Mouse (Mus musculus) cerebellum, postnatal 10 days (tissue): Measurements from ENCODE around the gene Lrrc72.
"Not testable (repeated sequence)": the region's sequence is repeated elsewhere in the genome, so short reads cannot be mapped to it uniquely, and the experiment has no call there.

Experiments used
- DNase-seq, 2 experiments: peaks; one replicate each; pipeline ENCODE4 v3.0.0; 2021; ENCODE audit warnings: mixed read lengths in 2 of 2

The Lrrc72 gene

DNA sequence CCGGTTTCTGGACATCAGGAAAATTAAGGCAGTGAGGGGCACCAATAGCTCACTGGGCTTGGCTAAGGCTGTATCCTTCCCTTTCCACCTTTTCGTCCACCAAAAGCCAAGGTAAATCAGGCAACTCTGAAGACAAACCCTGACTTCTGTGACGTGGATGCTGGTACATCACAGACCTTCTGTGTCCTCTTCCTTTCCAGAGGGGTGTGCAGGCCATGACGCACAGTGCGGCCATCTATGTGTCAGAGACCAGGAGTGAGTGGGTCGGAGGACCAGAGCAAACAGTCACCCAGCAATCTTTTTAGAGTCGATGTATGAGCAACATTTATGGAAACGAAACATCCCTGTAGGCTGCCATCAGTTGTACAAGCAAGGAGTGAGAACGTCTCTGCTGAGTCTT is at the start of gene Lrrc72:
Lrrc72 (minus strand) TSS at position 101 of the 400 bp plus-strand sequence.
- DNase-seq: no peak

DNA sequence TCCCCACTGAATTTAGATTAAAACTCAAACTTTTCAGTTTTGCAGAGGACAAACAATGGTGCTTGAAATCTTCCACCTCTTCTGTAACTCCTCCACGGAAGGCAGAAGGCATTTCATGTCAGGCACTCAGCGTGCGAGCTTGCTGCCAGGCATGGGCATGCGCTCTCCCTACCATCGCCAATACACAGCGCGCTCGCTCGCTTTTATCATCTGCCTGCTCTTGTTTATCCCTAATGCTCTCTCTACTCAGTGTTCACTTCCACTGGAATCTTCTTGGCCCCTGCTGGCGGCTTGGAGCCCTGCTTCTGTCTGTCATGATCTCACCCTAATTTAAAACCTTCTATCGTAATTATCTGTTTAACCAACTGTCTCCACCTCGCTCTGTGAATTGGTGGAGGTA is 49.1 kb upstream of the Lrrc72 start:
- peak; percentile 71 to 73 for DNase-seq

DNA sequence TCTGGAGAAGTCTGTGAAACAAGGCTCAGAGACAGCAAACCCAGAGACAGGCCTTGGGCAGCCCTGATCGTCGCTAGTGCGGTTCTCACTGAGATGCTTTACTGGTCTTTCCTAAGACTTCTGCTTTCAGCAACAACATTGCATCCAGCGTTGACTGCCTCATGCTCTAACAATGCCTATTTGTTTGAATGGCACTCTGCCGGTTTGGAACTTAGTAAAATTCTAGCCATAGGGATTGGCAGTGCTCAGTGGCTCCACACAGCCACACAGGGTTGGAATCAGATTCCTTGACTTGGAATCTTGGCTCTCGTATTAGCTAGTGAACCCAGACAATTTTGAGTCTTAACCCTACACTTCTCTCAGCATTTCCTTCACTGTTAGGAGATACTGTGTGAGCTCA is 38.1 kb upstream of the Lrrc72 start:
- DNase-seq: no peak

DNA sequence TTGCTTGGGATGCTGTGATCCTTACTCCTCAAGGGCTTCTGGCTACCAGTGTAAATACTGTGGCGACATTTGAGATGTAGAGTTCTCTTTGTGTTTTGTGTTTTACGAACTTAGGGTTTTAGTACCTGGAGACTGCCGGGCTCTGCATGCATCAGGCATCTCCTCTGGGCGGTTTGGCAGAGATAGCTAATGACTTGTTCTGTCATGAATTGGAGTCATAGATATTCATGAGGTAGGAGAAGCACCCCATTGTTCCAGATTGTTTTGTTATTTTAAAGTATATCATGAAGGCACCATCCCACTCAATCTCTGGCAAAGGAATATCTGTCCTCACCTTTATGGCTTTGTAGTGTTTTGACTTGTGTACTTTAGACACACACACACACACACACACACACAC is 37.3 kb upstream of the Lrrc72 start:
- no peak for DNase-seq

DNA sequence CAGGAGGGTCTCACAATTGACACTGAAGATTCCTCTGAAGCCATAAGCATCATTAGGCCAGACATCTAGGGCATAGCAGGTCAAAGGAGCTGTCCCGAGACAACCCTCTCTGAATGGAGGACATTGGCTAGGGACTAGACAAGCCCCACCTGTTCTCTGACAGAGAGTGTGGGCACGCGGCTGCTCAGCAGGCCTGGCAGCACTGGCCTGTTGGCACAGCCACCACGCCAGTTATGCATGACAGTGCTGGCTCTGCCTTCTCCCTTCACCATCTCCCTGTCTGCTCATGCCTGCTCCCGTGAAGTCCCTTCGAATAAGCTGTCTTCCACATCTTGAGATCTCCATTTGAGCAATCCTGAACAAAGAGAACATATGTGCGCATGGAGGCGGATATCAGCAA is 36.4 kb upstream of the Lrrc72 start:
- peak; percentile 93 to 96 for DNase-seq

DNA sequence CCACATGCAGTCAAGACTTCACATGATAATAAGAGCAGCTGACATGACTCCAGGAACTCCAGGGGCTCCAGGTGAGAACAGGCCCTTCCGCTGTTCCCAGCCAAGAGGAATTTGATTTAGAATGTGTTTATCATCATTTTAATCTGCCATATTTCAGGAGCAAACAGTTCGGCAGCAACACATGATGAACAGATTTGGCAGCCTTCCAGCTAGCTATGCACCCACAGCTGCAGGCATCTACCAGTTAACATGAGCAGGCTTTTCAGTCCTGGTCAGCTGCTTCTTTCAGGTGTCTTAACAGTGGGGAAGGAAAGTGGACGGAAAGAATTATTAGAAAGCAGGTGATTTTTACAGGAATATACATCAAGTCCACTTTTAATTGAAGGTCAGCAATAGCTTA is 21.6 kb upstream of the Lrrc72 start:
- DNase-seq: peak; percentile 21 to 39

DNA sequence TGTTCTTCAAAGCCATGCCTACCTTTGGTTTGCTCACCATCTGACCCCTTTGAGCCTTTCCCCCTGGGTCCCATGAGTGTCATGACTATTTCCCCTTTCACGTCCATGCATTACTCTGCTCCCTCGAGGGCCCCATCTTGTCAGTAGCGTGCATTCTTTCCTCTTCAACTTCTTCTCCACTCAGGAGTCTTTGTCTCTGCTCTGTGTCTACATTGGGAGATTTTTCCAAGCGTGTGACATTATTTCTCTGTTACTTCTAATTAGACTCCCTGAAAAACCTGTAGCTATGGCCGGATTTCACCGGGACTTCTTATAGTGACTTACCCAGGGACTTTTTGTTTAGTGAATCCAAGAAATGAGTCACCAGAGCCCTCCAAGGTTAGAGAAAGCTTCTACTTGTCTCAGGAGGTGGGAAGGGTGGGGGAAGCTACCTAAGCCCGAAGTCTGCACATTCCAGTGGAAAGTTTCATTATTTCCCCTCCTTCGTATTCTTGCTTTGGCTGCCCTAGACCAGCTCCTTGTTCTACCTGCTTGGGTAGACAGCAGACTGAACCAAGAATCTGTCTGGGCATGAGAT is 14.6 kb upstream of the Lrrc72 start:
- DNase-seq: no peak

DNA sequence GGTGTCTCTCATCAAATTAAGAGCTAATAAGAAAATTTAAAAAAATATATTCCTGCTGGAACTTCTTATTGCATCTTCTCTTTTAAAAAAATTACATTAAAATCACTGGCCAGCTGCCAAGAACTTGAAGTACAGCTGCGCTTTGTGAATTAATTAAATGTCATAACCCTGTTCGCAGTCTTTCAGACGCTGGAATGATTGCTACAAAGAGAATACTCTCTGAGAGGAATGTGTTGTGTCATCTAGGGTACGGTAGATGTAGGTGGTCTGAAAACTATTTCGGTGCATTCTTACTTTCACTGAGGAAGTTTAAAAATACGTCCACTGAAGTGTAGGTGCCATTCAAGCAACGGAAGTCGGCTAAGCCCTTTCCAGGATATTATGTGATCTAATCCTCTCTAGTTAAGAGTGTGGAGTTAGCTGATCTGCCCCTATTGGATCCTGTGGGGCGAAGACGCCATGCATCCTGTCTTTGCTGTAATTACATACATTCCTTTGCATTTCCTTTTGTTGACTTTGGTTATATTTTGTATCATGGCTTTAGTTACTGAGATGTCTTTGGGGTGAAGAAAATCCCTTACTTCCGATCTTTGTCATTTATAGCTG is 9.0 kb upstream of the Lrrc72 start:
- no peak for DNase-seq

DNA sequence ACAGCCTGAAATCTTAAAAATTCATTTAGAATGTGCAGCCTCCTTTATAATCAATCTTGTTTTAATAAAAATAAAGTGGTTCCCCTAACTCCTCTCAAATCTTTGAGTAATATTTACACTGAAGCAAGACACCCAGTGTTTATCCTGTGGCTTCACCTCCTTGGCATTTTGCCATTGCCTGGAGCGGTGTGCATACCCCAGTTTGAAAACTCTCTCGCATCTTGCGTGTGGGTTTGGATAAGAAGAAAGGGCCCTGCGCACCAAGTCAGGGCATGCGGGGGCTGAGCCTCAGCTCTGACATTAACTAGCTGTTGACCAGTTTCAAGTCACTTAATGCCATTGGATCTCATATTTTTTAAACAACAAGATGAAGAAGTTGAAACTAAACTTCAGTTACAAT is 2.2 kb upstream of the Lrrc72 start:
- DNase-seq: peak; percentile 31 to 42

DNA sequence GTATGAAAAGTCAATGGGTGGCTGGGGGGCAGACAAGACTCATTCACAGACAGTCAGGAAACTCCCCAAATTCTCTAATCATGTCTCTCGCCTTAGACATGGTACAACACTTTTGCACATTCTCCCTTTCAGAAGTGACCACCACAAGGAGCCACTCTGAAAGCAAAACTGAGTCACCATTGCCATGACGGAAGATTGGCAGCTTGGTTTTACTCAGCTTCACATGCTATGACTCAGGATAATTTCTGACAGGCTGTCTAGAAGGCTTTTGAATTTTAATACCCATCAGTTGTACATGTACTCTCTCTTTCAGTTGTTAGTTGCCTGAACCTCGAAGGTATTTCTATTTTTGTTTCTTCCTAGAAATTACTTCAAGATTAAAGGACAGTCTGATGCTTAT is 12.0 kb downstream of the Lrrc72 start:
- no peak for DNase-seq

DNA sequence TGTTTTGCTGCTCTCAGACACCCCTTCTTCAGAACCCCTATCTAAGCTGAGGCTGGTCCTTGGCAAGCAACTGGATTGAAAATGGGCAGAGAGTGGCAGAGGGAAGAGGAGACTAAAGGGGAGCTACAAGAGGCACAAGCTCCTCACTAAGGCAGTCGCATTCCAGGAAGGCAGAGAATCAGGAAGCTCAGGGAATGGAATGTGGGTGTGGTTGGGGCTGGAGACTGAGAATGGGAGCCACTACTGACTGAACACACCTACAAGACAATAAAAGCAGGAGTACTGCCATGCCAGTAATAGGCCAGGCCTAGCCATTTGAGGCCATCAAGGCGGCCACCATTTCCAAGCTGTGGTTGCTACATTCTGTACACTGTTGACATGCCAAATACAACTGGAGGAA is 21.8 kb downstream of the Lrrc72 start:
- no peak for DNase-seq

DNA sequence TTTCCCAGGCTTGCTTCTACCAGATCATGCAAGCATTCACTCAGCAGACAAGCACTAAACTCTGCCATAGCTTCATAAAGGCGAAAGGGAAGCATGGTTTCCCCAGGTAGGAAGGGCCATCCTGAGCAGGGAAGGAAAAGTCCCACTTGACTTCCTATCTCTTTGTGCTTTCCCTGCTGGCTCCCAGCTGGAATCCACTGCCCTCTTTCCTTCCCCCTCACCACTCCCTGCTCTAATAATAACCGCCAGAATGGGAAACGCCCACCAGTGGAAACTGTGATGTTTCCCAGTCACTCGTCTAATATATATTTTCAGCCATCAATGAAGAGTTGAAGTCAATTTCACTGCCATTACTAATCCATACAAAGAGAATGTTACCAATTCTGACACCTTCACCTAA is 28.8 kb downstream of the Lrrc72 start:
- no peak for DNase-seq

DNA sequence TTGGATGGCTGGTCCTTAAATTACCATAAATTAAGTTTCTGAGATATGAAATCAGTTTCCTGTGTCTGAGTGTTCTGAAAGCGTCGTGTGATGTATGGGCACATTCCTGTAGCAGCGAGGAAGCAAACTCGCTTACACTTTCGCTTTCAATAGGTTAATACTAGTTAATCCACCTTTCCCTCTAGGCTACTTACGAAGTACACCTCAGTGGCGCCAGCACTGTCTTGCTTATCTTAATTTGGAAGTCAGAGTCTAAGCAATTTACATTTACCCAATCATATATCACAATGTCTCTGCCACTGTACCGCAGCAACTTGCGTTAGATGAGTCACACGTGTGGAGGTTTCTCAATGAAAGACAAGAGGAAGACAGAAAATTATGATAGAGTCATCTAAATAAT is 36.3 kb downstream of the Lrrc72 start:
- DNase-seq: no peak

DNA sequence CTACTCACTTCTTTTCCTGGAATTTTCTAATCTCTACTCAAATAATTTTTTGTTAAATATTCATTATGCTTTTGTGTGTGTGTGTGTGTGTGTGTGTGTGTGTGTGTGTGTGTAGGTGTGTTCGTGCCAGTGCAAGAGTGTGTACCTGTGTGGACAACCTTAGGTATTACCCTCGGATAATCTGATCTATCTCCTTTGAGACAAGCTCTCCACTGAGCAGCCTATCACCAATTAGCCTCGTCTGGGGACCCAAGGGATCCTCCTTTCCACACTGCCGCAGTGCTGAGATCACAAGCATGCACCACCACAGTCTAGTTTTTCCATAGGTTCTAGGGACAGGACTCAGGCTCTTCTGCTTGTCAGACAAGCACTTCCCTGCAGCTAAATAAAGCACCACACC is 37.0 kb downstream of the Lrrc72 start:
- DNase-seq: no peak

DNA sequence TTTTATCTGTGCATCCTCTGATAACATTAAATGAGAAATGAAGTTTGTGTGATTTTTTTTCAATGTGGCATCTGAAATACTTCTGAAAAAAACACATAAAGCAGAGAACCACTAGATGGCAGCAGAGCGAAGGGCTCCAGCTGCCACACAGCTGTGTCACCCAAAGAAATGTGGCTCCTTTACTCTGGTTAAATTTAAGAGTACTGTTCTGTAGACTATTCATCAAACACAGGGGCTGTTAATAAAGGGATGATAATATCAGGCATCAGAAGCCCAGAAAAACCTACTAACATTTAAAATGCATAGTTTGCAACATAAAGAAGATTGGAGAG is 38.1 kb downstream of the Lrrc72 start:
- DNase-seq: peak; percentile 67 to 83

DNA sequence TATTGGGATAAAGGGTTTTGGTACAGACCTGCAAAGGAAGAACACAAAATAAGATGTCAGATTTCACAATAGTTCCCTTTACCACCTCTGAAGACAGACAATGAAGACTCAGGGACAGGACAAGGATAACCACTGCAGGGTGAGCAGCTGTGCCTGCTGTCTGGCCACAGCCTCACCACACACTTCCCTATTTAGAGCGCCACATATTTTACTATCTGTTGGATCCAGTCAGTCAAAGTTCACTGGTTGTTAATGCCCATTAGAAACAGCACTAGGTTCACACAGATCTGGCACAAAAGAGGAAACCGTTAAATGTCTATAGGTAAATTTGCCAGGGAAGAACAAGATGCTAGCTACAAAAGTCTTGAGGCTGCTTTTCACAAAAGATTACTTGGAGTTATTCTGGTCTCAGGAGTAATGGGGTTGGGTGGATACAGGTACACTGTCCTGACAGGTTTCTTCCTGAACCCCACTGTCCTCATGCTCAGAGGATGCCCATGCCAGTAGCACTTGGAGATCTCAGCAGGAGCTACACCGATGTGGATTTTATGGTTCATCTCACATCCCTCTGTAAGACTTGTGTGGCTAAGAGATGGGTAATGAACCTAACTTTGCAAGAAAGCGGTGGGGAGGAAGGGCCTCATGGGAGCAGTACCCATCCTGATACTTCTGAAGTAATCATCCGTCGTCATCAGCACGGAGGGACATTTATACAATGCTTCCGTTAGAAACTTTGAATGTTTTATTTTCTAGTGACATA is 38.6 kb downstream of the Lrrc72 start:
- no peak for DNase-seq

DNA sequence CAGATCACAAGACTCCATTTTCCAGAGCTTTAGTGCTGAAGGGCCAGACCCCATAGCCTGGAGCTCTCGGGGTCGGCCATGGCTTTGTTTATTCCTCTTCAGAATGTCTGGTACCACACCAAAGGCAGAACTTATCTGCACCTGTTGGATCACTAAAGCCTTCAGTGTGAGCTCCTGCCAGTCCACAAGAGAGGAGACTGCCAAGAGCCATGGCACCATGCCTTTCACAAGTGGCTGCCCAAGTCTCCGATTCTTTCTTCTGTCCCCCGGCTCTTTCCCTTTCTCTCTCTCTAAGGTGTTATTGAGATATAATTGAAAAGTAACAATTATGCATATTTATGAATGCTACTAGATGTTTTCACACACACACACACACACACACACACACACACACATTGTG is 43.1 kb downstream of the Lrrc72 start:
- peak; percentile 40 to 60 for DNase-seq

DNA sequence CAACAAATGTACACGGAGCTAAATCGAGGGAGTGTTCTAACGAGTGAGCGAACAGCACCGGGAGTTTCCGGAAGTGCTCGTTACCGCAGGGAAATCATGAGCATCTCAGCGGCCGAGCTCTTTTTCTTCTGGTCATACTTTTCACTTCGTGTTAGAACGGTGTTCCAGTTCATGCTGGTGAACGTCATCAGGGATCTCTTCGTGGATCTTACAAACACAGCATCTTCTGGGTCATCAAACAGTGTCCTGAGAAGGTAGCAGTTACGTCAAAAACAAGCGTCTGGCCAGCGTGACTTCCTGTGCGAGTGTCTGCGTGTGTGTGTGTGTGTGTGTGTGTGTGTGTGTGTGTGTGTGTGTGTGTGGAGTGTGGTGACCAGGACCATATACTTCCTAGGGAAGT is 44.7 kb downstream of the Lrrc72 start:
- DNase-seq: peak; percentile 15 to 17

DNA sequence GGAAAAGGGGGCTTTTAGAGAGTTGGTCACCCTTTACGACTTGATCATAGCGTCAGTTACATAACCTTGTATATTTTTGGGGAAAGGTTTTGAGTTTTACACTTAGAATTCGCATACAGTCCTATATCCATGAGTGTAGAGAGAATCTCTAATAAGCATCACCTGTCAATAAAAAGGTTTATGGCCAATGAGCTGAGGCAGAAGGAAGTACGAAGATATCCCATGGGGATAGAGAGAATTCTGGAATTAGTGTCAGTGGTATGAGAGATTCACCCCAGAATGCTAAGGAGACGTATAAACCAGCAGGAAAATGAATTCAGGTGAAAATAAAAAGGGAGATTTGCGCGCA is 45.4 kb downstream of the Lrrc72 start:
- no peak for DNase-seq

DNA sequence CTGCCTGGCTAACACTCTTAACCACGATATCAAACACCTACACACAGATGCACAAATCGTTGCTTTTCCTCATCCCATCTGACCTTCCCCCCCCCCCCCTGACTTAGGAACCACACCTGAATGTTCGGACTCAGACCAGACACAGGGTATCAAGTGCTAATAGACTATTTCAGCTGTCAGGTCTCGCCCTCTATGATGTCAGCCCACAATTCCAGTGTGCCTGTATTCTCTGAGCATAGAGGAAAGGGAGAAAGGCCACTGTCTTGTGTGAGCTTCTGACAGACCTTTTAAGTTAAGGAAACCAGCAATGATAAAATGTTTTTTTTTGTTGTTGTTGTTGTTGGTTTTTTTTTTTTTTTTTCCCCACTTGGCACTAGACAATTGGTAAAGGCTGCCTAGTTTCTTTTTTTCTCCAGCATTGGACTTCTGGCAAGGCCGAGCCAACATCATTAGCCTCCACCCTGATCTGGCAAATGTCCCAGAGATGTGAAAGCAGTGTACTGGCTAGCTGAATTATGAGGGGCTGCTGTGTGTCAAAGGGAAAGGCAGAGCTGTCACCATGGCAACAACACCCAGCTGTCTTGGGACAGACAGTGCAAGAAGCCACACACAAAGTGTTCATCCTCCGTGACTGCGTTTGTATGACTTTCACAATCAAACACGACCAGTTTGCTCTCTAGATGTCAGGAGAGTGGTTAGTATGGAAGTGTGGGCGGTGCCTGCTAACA is 46.0 kb downstream of the Lrrc72 start:
- DNase-seq: peak; percentile 76 to 78

DNA sequence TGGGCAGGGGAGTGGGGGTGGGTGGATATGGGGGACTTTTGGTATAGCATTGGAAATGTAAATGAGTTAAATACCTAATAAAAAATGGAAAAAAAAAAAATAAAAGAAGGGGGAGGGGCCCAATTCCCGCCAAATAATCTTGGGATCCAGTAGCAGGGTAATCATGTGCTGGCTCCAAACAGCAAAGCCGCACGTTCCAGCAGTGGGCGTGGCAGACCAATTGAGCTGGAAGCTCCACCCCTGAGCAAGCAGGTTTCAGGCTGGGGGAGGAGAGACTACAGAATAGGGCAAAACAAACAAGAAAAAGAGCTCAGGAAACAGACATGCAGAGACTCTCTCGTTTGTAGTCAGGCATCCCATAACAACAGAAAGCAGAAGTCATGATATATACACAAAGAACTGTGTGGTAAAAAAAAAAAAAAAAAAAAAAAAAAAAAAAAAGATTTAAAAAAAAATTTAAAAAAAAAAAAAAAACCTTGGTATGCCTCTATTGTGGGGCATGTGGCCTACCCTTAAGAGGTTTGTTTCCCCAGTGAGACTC is 47.5 kb downstream of the Lrrc72 start:
- DNase-seq: not testable (repeated sequence)

DNA sequence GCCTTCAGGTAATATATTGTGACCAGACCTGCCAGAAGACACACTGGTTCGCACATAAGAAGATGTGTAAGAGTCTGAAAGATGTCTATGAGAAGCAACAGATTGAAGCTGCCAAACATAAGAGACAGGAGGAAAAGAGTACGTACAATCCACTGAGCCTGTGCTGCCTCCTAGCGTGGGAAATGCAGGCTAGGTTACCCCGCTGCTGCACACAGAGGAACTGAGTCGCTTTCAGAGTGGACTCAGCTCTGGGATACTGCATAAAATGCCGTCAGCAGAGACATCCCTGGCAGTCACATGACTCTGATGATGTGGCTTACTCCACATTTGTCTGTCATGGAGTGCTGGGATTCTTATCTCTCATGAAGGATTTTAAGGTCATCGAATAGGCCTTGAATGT is 58.2 kb downstream of the Lrrc72 start:
- DNase-seq: no peak

DNA sequence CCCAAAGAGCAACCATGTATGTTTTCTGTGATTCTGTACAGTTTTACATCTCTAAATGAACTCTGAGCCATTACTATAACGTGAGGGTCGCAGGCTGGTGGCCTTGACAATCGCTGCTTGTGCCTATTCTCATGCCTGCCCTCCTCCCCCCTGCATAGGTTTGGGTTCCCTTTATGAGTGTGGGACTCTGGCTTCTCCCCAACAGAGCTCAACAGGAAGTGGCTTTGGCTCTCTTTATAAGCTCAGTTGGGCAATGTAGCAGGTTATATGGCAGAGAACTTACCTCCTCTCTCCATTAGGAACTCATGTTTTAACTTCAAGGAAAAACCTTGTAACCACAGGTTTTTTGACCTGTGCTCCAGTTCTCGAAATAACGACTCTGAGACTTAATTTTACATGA is 62.9 kb downstream of the Lrrc72 start:
- no peak for DNase-seq

DNA sequence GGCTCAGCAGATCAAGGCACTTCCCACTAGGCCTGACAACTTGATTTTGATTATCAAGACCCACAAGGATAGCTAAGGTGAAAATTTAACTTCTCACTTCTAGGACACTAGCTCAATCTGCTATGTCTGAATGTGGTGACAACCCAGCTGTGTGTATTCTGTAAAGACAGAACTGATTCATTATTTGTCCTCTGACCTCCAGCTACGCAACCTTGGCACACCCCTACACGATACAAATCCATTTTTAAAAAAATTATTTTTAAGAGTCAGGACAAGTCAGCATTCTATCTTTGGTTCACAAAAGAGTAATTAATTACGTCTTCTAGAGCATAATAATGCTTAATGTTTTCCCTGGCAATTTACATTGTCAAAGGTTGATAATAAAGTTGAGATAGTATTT is 63.6 kb downstream of the Lrrc72 start:
- no peak for DNase-seq
